Mouse (Mus musculus): ENCODE measurements at regions not wholly inside any gene's neighbourhood (a gene's known extent, or its start where the extent isn't known, plus 50 kb on each side); places are given as distances from the start of the nearest gene placed in this dataset.

GRCm38 (mm10) chr13:44026321-44027255 lies 242.0 kb downstream of the Cd83 start:
- in situ Hi-C loops (cut with MboI, MseI): no loop called here

- in situ Hi-C loops (cut with MboI, MseI): no loop called here
Observed at GRCm38 (mm10) chr13:44028081-44028480, 243.5 kb downstream of the Cd83 start.

GRCm38 (mm10) chr13:44030590-44030989 lies 246.0 kb downstream of the Cd83 start:
- in situ Hi-C loops (cut with MboI, MseI): no loop called here

GRCm38 (mm10) chr13:44037774-44038294 lies 253.3 kb downstream of the Cd83 start:
- in situ Hi-C loops (cut with MboI, MseI): no loop called here

- in situ Hi-C loops (cut with MboI, MseI): no loop called here
Observed at GRCm38 (mm10) chr13:44038322-44038721, 253.7 kb downstream of the Cd83 start.

GRCm38 (mm10) chr13:44040640-44041039 lies 256.1 kb downstream of the Cd83 start:
- in situ Hi-C loops (cut with MboI, MseI): no loop called here

- in situ Hi-C loops (cut with MboI, MseI): no loop called here
Observed at GRCm38 (mm10) chr13:44042730-44043493, 258.3 kb downstream of the Cd83 start.

- in situ Hi-C loops (cut with MboI, MseI): no loop called here
Observed at GRCm38 (mm10) chr13:44043494-44043885, 258.9 kb downstream of the Cd83 start.

GRCm38 (mm10) chr13:44044546-44045216 lies 260.1 kb downstream of the Cd83 start:
- in situ Hi-C loops (cut with MboI, MseI): no loop called here

- in situ Hi-C loops (cut with MboI, MseI): no loop called here
Observed at GRCm38 (mm10) chr13:44046436-44046835, 261.9 kb downstream of the Cd83 start.

GRCm38 (mm10) chr13:44054157-44054556 lies 269.6 kb downstream of the Cd83 start:
- in situ Hi-C loops (cut with MboI, MseI): no loop called here

GRCm38 (mm10) chr13:44055573-44056491 lies 271.3 kb downstream of the Cd83 start:
- in situ Hi-C loops (cut with MboI, MseI): no loop called here

GRCm38 (mm10) chr13:44056716-44057115 lies 272.1 kb downstream of the Cd83 start:
- in situ Hi-C loops (cut with MboI, MseI): no loop called here

GRCm38 (mm10) chr13:44057542-44057941 lies 273.0 kb downstream of the Cd83 start:
- in situ Hi-C loops (cut with MboI, MseI): no loop called here

- in situ Hi-C loops (cut with MboI, MseI): no loop called here
Observed at GRCm38 (mm10) chr13:44058277-44058676, 273.7 kb downstream of the Cd83 start.

- in situ Hi-C loops (cut with MboI, MseI): no loop called here
Observed at GRCm38 (mm10) chr13:44059436-44059835, 274.9 kb downstream of the Cd83 start.

- in situ Hi-C loops (cut with MboI, MseI): no loop called here
Observed at GRCm38 (mm10) chr13:44061286-44061685, 276.7 kb downstream of the Cd83 start.

GRCm38 (mm10) chr13:44061721-44062300 lies 277.2 kb downstream of the Cd83 start:
- in situ Hi-C loops (cut with MboI, MseI): no loop called here

- in situ Hi-C loops (cut with MboI, MseI): no loop called here
Observed at GRCm38 (mm10) chr13:44063317-44063716, 278.7 kb downstream of the Cd83 start.

GRCm38 (mm10) chr13:44064026-44064425 lies 279.5 kb downstream of the Cd83 start:
- in situ Hi-C loops (cut with MboI, MseI): no loop called here

All from T-helper 17 cell (primary cell).